Mouse (Mus musculus) limb, embryonic 12.5 days (tissue): ENCODE measurements around the gene Ndufs2. TPM values are rescaled to one million over a fixed set of nuclear protein-coding genes. Genes with fewer than 3 reads are reported as not detected.

Experiments used
- ATAC-seq: fragments of 200-750 bp; cut with Nextera tagmentation; 2 replicates; pipeline ENCODE4 v1.8.0; 2017; ENCODE audit warnings: low read depth, moderate TSS enrichment; ENCODE audit not compliant: insufficient number of reproducible peaks, insufficient read depth, low FRiP score, low TSS enrichment
- H3K27ac ChIP-seq: fragments of 300-500 bp; sonication (generic); 2 replicates; pipeline ENCODE4 v1.5.1; 2016; ENCODE audit warnings: mild to moderate bottlenecking, moderate library complexity
- H3K27me3 ChIP-seq: fragments of 300-500 bp; sonication (generic); 2 replicates; pipeline ENCODE4 v1.6.1; 2016; ENCODE audit warnings: mild to moderate bottlenecking, moderate library complexity
- H3K36me3 ChIP-seq: fragments of 300-500 bp; sonication (generic); 2 replicates; pipeline ENCODE4 v1.6.1; 2016; ENCODE audit warnings: mild to moderate bottlenecking, moderate library complexity
- H3K4me1 ChIP-seq: fragments of 300-500 bp; sonication (generic); replicated peaks from 2 replicates; pipeline ENCODE4 v1.6.1; 2016
- H3K4me2 ChIP-seq: fragments of 300-500 bp; sonication (generic); 2 replicates; pipeline ENCODE4 v1.6.1; 2016; ENCODE audit warnings: mild to moderate bottlenecking, moderate library complexity
- H3K4me3 ChIP-seq: fragments of 300-500 bp; sonication (generic); replicated peaks from 2 replicates; pipeline ENCODE4 v1.5.1; 2016; ENCODE audit warnings: mild to moderate bottlenecking
- H3K9ac ChIP-seq: fragments of 300-500 bp; sonication (generic); replicated peaks from 2 replicates; pipeline ENCODE4 v1.6.1; 2016; ENCODE audit warnings: mild to moderate bottlenecking, moderate library complexity
- H3K9me3 ChIP-seq: fragments of 300-500 bp; sonication (generic); 2 replicates; pipeline ENCODE4 v1.6.1; 2016; ENCODE audit warnings: mild to moderate bottlenecking, moderate library complexity
- WGBS: fragments of 180-500 bp; shearing (Covaris S2); methylation state at CpG from one replicate; pipeline ENCODE4 v1.1.7; 2016; 5-methylcytosine and 5-hydroxymethylcytosine counted together
- polyA plus RNA-seq: library from polyadenylated mRNA; unstranded; fragments of >200 nt; fragmentation: Nextera tagmentation; extraction: Ambion mirVana; gene quantifications from 2 replicates; pipeline ENCODE4 v1.2.1, GENCODE M21; 2016

Gene Ndufs2
- polyA plus RNA-seq, result 251 and 257 TPM in 2 replicates

GRCm38 (mm10) chr1:171250680-171251593 lies at the start of gene Ndufs2:
Ndufs2 (minus strand) TSS chr1:171251388.
- Histone ChIP-seq H3K27ac (peak within 1 kb of the TSS; percentile 96), H3K4me2 (peak within 1 kb of the TSS; percentile 67), H3K27me3 (no peaks in the 10 kb centered on the region), H3K4me3 (peak within 1 kb of the TSS; percentile 38), H3K9me3 (no peaks in the 10 kb centered on the region), H3K4me1 (peaks cover 55% of the 10 kb centered on the region), H3K36me3 (peaks cover 20% of the 10 kb centered on the region; the same call in 1 of the 2 replicates), H3K9ac (peak within 1 kb of the TSS; percentile 57)
- ATAC-seq, result no peak
- WGBS, result 13% methylated on average over 26 of the region's 26 CpGs

- H3K4me3 ChIP-seq, result no peak overlapping the region
- H3K4me2 ChIP-seq, result no peak overlapping the region
- WGBS, result 60% methylated on average over 3 of the region's 3 CpGs
- peaks cover 8% of the 10 kb centered on the region for H3K4me1 ChIP-seq
- no peaks in the 10 kb centered on the region for H3K9me3 ChIP-seq
- no peak overlapping the region for H3K9ac ChIP-seq
- ATAC-seq, result no peak
- H3K36me3 ChIP-seq, result no peaks in the 10 kb centered on the region
- peaks cover 17% of the 10 kb centered on the region for H3K27me3 ChIP-seq
- H3K27ac ChIP-seq, result no peak overlapping the region
Observed at GRCm38 (mm10) chr1:171298226-171298625, 47.0 kb upstream of the Ndufs2 start.

GRCm38 (mm10) chr1:171295063-171295402 lies 43.8 kb upstream of the Ndufs2 start:
- peak; percentile 1; the same call in 1 of the 2 replicates for ATAC-seq
- H3K27me3 ChIP-seq, result peaks cover 17% of the 10 kb centered on the region
- H3K9ac ChIP-seq, result peak overlapping the region; percentile 82; the same call in 1 of the 2 replicates
- peak overlapping the region; percentile 65 for H3K4me2 ChIP-seq
- H3K9me3 ChIP-seq, result no peaks in the 10 kb centered on the region
- WGBS, result 19% methylated on average over 3 of the region's 3 CpGs
- H3K27ac ChIP-seq, result peak overlapping the region; percentile 96
- H3K4me1 ChIP-seq, result peaks cover 9% of the 10 kb centered on the region
- H3K36me3 ChIP-seq, result peaks cover 3% of the 10 kb centered on the region
- H3K4me3 ChIP-seq, result peak overlapping the region; percentile 66

GRCm38 (mm10) chr1:171294298-171295062 lies 43.3 kb upstream of the Ndufs2 start, which contains the start of gene Ufc1:
Ufc1 (minus strand) TSS chr1:171295024.
- under 1% methylated on average over 42 of the region's 42 CpGs for WGBS
- peaks cover 8% of the 10 kb centered on the region for H3K36me3 ChIP-seq
- H3K4me1 ChIP-seq, result peaks cover 9% of the 10 kb centered on the region
- H3K4me3 ChIP-seq, result peak within 1 kb of the TSS; percentile 66
- H3K9ac ChIP-seq, result peak within 1 kb of the TSS; percentile 82
- peak within 1 kb of the TSS; percentile 96 for H3K27ac ChIP-seq
- ATAC-seq, result peak; percentile 61
- peaks cover 17% of the 10 kb centered on the region for H3K27me3 ChIP-seq
- peak within 1 kb of the TSS; percentile 65 for H3K4me2 ChIP-seq
- H3K9me3 ChIP-seq, result no peaks in the 10 kb centered on the region

- Histone ChIP-seq H3K4me1 (peaks cover 9% of the 10 kb centered on the region), H3K4me3 (peak overlapping the region; percentile 66), H3K4me2 (peak overlapping the region; percentile 65), H3K36me3 (peaks cover 14% of the 10 kb centered on the region), H3K27ac (peak overlapping the region; percentile 96), H3K9ac (peak overlapping the region; percentile 82), H3K27me3 (peaks cover 17% of the 10 kb centered on the region), H3K9me3 (no peaks in the 10 kb centered on the region)
- 32% methylated on average over 5 of the region's 5 CpGs for WGBS
- no peak for ATAC-seq
Observed at GRCm38 (mm10) chr1:171293906-171294297, 42.7 kb upstream of the Ndufs2 start.

GRCm38 (mm10) chr1:171293351-171293750 lies 42.2 kb upstream of the Ndufs2 start:
- Histone ChIP-seq H3K27me3 (peaks cover 17% of the 10 kb centered on the region), H3K27ac (no peak overlapping the region), H3K4me3 (peak overlapping the region; percentile 66), H3K4me1 (peaks cover 11% of the 10 kb centered on the region), H3K36me3 (peaks cover 20% of the 10 kb centered on the region), H3K4me2 (peak overlapping the region; percentile 65), H3K9ac (no peak overlapping the region), H3K9me3 (no peaks in the 10 kb centered on the region)
- 80% methylated on average over 3 of the region's 3 CpGs for WGBS
- no peak for ATAC-seq

- 0 out of 2 replicates have a peak overlapping the region, but pooled peaks have one; percentile 92 for H3K9ac ChIP-seq
- 59% methylated on average over 4 of the region's 4 CpGs for WGBS
Observed at GRCm38 (mm10) chr1:171288328-171288727, 37.1 kb upstream of the Ndufs2 start.

GRCm38 (mm10) chr1:171287136-171288081 lies 36.2 kb upstream of the Ndufs2 start, which contains the start of gene Usp21:
Usp21 (minus strand) TSS chr1:171287991.
- Histone ChIP-seq H3K4me3 (peak within 1 kb of the TSS; percentile 82), H3K4me2 (peak within 1 kb of the TSS; percentile 71), H3K4me1 (peaks cover 18% of the 10 kb centered on the region), H3K27ac (peak within 1 kb of the TSS; percentile 94), H3K9me3 (no peaks in the 10 kb centered on the region), H3K27me3 (no peaks in the 10 kb centered on the region), H3K9ac (peak within 1 kb of the TSS; percentile 92), H3K36me3 (peaks cover 60% of the 10 kb centered on the region)
- under 1% methylated on average over 49 of the region's 49 CpGs for WGBS
- ATAC-seq, result peak; percentile 86

More at GRCm38 (mm10) chr1:171288328-171288727, 37.1 kb upstream of the Ndufs2 start:
- no peak for ATAC-seq
- Histone ChIP-seq H3K4me2 (peak overlapping the region; percentile 71; the same call in 1 of the 2 replicates), H3K4me1 (peaks cover 20% of the 10 kb centered on the region), H3K27ac (peak overlapping the region; percentile 94), H3K27me3 (no peaks in the 10 kb centered on the region), H3K36me3 (peaks cover 54% of the 10 kb centered on the region), H3K4me3 (peak overlapping the region; percentile 82), H3K9me3 (no peaks in the 10 kb centered on the region)

GRCm38 (mm10) chr1:171286517-171286916 lies 35.3 kb upstream of the Ndufs2 start:
- peaks cover 18% of the 10 kb centered on the region for H3K4me1 ChIP-seq
- H3K36me3 ChIP-seq, result peaks cover 64% of the 10 kb centered on the region
- 90% methylated on average over 19 of the region's 19 CpGs for WGBS
- H3K27ac ChIP-seq, result no peak overlapping the region
- H3K4me3 ChIP-seq, result peak overlapping the region; percentile 82
- no peak overlapping the region for H3K9ac ChIP-seq
- H3K4me2 ChIP-seq, result peak overlapping the region; percentile 71
- H3K27me3 ChIP-seq, result no peaks in the 10 kb centered on the region
- no peaks in the 10 kb centered on the region for H3K9me3 ChIP-seq
- ATAC-seq, result no peak
